Mouse (Mus musculus) embryonic facial prominence, embryonic 14.5 days (tissue): ENCODE results near the gene Gm45021. TPM values are rescaled to one million over a fixed set of nuclear protein-coding genes. Genes with fewer than 3 reads are reported as not detected.

Experiments used
- ATAC-seq: fragments of 200-750 bp; cut with Nextera tagmentation; 2 replicates; pipeline ENCODE4 v1.8.0; 2017; ENCODE audit warnings: low read depth, moderate number of reproducible peaks, moderate TSS enrichment
- DNase-seq: peaks from one replicate; pipeline ENCODE4 v3.0.0-alpha.2; 2015; ENCODE audit warnings: low spot score
- H3K27ac ChIP-seq: fragments of 300-500 bp; sonication (generic); replicated peaks from 2 replicates; pipeline ENCODE4 v1.5.1; 2014; ENCODE audit warnings: low read depth, mild to moderate bottlenecking, low read length, moderate library complexity
- H3K27me3 ChIP-seq: fragments of 300-500 bp; sonication (generic); replicated peaks from 2 replicates; pipeline ENCODE4 v1.6.1; 2014; ENCODE audit warnings: low read length; ENCODE audit not compliant: control insufficient read depth, insufficient read depth
- H3K36me3 ChIP-seq: fragments of 300-500 bp; sonication (generic); 2 replicates; pipeline ENCODE4 v1.6.1; 2014; ENCODE audit warnings: low read length, mixed read lengths; ENCODE audit not compliant: control insufficient read depth, insufficient read depth
- H3K4me1 ChIP-seq: fragments of 300-500 bp; sonication (generic); 2 replicates; pipeline ENCODE4 v1.6.1; 2014; ENCODE audit warnings: antibody characterized with exemption, low read length; ENCODE audit not compliant: control insufficient read depth, insufficient read depth
- H3K4me2 ChIP-seq: fragments of 300-500 bp; sonication (generic); 2 replicates; pipeline ENCODE4 v1.6.1; 2014; ENCODE audit warnings: low read depth, mild to moderate bottlenecking, low read length, moderate library complexity, mixed read lengths
- H3K4me3 ChIP-seq: fragments of 300-500 bp; sonication (generic); 2 replicates; pipeline ENCODE4 v1.5.1; 2014; ENCODE audit warnings: low read depth, mild to moderate bottlenecking, low read length
- H3K9ac ChIP-seq: fragments of 300-500 bp; sonication (generic); 2 replicates; pipeline ENCODE4 v1.6.1; 2014; ENCODE audit warnings: low read depth, mild to moderate bottlenecking, low read length, moderate library complexity, mixed read lengths
- H3K9me3 ChIP-seq: fragments of 300-500 bp; sonication (generic); 2 replicates; pipeline ENCODE4 v1.6.1; 2016; ENCODE audit warnings: low read length; ENCODE audit not compliant: control insufficient read depth
- WGBS: fragments of 180-500 bp; shearing (Covaris S2); extraction: QIAGEN DNeasy Blood & Tissue Kit; methylation state at CpG from one replicate; pipeline ENCODE4 v1.1.7; 2014; 5-methylcytosine and 5-hydroxymethylcytosine counted together
- polyA plus RNA-seq: library from polyadenylated mRNA; unstranded; fragments of >200 nt; fragmentation: Nextera tagmentation; extraction: Ambion mirVana; gene quantifications from 2 replicates; pipeline ENCODE4 v1.2.1, GENCODE M21; 2014

Gene Gm45021
- polyA plus RNA-seq, 1 experiment from 2014 or later: not detected

- H3K36me3 ChIP-seq: no peaks in the 10 kb centered on the region
Observed at GRCm38 (mm10) chr6:48642764-48643292, 53.4 kb downstream of the Gm45021 start.

DNA sequence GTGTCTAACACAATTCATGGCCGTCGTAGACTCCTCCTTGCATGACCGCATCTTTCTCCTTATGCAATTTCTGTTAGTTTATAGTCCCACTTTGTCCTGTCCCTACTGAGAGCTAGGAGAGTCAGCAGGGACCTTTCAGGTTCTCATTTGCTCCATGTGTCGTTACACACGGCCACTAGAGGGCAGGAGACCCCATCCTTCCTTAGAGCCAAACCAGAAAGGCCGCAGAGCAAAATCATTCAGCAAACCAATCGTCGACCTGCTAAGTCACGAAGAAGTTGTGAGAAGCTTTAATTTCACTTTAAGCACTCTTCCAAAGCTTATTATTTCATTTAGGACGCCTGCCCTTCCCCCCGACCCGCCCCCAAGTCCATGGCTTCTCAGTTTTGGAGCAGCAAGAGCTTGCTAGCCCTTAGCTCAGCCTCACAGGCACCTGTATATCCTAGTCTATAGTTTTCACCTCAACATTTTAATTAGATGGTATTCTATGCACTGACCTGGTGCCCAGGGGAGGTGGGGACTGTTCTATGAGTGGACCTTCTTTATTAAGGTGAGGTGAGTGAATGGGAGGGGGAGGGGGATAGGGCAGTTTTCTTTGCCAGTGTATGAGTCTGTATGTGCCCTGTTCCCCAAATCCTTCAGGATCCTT is 56.4 kb downstream of the Gm45021 start:
- 14% methylated on average over 12 of the region's 12 CpGs for WGBS
- Histone ChIP-seq H3K9me3 (no peaks in the 10 kb centered on the region), H3K9ac (no peak overlapping the region), H3K4me1 (no peaks in the 10 kb centered on the region), H3K4me3 (no peak overlapping the region), H3K27ac (no peak overlapping the region), H3K4me2 (no peak overlapping the region), H3K27me3 (no peaks in the 10 kb centered on the region), H3K36me3 (no peaks in the 10 kb centered on the region)
- DNase-seq: peak; percentile 73
- 0 out of 2 replicates have a peak, but pooled peaks have one; percentile 18 for ATAC-seq

More at GRCm38 (mm10) chr6:48642764-48643292, 53.4 kb downstream of the Gm45021 start:
- peak; percentile 83 for DNase-seq
- Histone ChIP-seq H3K27ac (no peak overlapping the region), H3K4me2 (no peak overlapping the region), H3K4me3 (no peak overlapping the region), H3K27me3 (no peaks in the 10 kb centered on the region), H3K9ac (no peak overlapping the region), H3K4me1 (no peaks in the 10 kb centered on the region), H3K9me3 (no peaks in the 10 kb centered on the region)
- ATAC-seq: no peak
- WGBS: 18% methylated on average over 4 of the region's 4 CpGs

DNA sequence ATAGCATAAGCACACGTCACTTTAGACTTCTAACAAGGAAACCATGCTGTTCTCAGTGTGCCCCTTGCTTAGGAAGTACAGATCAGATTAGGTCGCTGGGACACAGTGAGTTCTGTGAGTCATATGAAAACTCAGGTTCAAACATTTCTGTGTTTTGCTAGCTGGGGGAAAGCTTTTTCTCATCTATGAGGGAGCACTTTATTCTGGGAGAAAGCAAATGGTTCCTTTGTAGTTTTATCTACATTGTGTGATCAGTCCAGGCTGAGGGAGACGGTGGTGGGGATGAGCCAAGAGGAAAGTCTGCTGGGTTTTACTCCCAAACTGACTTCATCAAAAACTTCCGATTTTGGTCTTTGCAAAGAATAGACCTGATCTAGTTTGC is 56.9 kb downstream of the Gm45021 start:
- Histone ChIP-seq H3K27me3 (no peaks in the 10 kb centered on the region), H3K4me1 (no peaks in the 10 kb centered on the region), H3K27ac (no peak overlapping the region), H3K4me3 (no peak overlapping the region), H3K9ac (no peak overlapping the region), H3K9me3 (no peaks in the 10 kb centered on the region), H3K36me3 (no peaks in the 10 kb centered on the region), H3K4me2 (no peak overlapping the region)
- ATAC-seq: no peak
- DNase-seq: no peak
- WGBS: 78% methylated on average over 4 of the region's 4 CpGs

GRCm38 (mm10) chr6:48646995-48647394 is 57.6 kb downstream of the Gm45021 start, which contains the start of gene Gimap8:
Gene Gimap8 (plus strand): TSS chr6:48647234.
- no peak within 1 kb of the TSS for H3K27ac ChIP-seq
- no peak within 1 kb of the TSS for H3K4me3 ChIP-seq
- ATAC-seq (no peak), DNase-seq (peak; percentile 55)
- no peak within 1 kb of the TSS for H3K9ac ChIP-seq
- H3K4me2 ChIP-seq: no peak within 1 kb of the TSS
- H3K4me1 ChIP-seq: no peaks in the 10 kb centered on the region
- no peaks in the 10 kb centered on the region for H3K9me3 ChIP-seq
- no peaks in the 10 kb centered on the region for H3K36me3 ChIP-seq
- WGBS: 49% methylated on average over 3 of the region's 3 CpGs
- no peaks in the 10 kb centered on the region for H3K27me3 ChIP-seq

DNA sequence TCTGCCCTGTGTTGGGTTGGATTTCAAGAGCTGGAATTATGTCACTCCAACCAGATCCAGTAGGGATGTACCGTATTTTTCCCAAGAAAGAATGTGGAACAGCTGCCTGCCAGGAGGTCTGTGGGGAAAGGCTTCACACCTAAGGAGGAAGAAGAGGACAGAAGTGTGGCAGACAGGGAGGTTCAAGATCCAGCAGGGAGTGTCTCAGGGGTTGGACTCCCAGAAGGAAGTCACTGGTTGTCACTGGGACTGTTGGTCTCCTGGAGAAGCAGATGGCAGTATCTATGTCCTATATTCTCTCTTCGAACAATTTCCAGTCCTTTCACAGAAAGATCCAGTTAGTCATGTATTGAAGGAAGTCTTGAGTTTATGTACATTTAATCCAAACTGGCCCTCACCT is 58.2 kb downstream of the Gm45021 start:
- Histone ChIP-seq H3K4me3 (no peak overlapping the region), H3K9ac (no peak overlapping the region), H3K4me2 (no peak overlapping the region), H3K36me3 (no peaks in the 10 kb centered on the region), H3K4me1 (no peaks in the 10 kb centered on the region), H3K27ac (no peak overlapping the region), H3K9me3 (no peaks in the 10 kb centered on the region), H3K27me3 (no peaks in the 10 kb centered on the region)
- DNase-seq (no peak), ATAC-seq (no peak)
- 76% methylated on average over 2 of the region's 2 CpGs for WGBS

- 82% methylated on average over 4 of the region's 4 CpGs for WGBS
- Histone ChIP-seq H3K4me2 (no peak overlapping the region), H3K36me3 (no peaks in the 10 kb centered on the region), H3K4me3 (no peak overlapping the region), H3K4me1 (no peaks in the 10 kb centered on the region), H3K9ac (no peak overlapping the region), H3K27me3 (no peaks in the 10 kb centered on the region), H3K27ac (no peak overlapping the region), H3K9me3 (no peaks in the 10 kb centered on the region)
- DNase-seq: no peak
- ATAC-seq: no peak
Observed at GRCm38 (mm10) chr6:48648779-48649178, 59.4 kb downstream of the Gm45021 start.

DNA sequence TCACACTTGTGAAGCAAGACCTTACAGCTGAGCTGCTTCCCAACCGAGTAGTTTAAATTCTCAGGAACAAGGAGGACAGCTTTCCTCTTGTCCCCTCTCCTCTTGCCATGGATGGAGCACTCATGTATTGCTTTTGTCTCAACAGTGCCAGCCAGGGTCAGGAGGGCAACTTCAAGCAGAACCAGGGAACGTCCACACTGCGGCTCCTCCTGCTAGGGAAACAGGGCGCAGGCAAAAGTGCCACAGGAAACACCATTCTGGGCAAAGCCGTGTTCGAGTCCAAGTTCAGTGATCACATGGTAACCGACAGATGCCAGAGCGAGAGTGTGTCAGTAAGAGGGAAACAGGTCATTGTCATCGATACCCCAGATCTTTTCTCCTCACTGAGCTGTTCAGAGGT is 60.6 kb downstream of the Gm45021 start:
- DNase-seq (no peak), ATAC-seq (no peak)
- Histone ChIP-seq H3K4me2 (no peak overlapping the region), H3K9ac (no peak overlapping the region), H3K4me1 (no peaks in the 10 kb centered on the region), H3K9me3 (no peaks in the 10 kb centered on the region), H3K4me3 (no peak overlapping the region), H3K27me3 (no peaks in the 10 kb centered on the region), H3K27ac (no peak overlapping the region), H3K36me3 (no peaks in the 10 kb centered on the region)
- 84% methylated on average over 9 of the region's 9 CpGs for WGBS

DNA sequence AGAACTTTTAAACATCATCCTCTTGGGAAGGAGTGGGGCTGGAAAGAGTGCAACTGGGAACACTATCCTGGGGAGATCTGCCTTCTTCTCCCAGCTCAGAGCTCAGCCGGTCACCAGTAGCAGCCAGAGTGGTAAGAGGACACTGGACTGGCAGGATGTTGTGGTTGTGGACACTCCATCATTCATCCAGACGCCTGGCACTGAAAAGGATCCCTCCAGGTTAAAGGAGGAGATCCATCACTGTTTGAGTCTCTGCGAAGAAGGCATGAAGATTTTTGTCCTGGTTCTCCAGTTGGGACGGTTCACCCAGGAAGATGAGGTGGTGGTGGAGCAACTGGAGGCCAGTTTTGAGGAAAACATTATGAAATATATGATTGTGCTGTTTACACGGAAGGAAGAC is 69.3 kb downstream of the Gm45021 start:
- no peak for DNase-seq
- Histone ChIP-seq H3K4me3 (no peak overlapping the region), H3K4me1 (no peaks in the 10 kb centered on the region), H3K4me2 (no peak overlapping the region), H3K27ac (no peak overlapping the region), H3K36me3 (no peaks in the 10 kb centered on the region), H3K9ac (no peak overlapping the region), H3K9me3 (no peaks in the 10 kb centered on the region), H3K27me3 (no peaks in the 10 kb centered on the region)
- WGBS: 73% methylated on average over 5 of the region's 5 CpGs
- ATAC-seq: no peak
